In the genomic region with DNA sequence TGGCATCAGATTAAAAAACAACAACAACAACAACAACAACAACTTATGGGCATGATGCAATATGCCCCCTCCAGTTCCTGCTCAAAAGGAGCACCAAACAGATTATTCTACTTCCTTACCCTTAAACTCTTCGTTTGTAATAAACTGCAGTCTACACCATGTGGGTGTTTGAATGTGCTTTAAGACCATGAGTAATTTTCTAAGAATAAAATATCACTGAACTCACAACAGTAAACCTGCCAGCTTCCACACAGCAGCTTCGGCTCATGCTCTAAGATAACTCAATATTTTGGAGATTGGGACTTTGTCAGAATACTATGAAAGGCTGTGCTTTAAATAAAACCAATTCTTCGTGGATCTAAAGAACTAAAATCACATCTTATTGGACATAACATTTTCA, we compare ENCODE assay signal across 36 mouse cellular contexts. TPM values are rescaled to one million over a fixed set of nuclear protein-coding genes. Genes with fewer than 3 reads are reported as not detected.
"Had no signal": no experiment of that assay in that cellular context is flagged by ENCODE, and none has a peak within 500 bp of the region (broad histone marks: within the 10 kb centered on the region; RNA-seq: fewer than 3 reads in every experiment).

No protein-coding gene starts in this region.

- H3K27me3 ChIP-seq: heart, embryonic 12.5 days; heart, embryonic 13.5 days; heart, embryonic 15.5 days; hindbrain, embryonic 12.5 days; hindbrain, embryonic 15.5 days; intestine, embryonic 15.5 days; kidney, embryonic 15.5 days had no signal

- H3K27ac ChIP-seq: heart, embryonic 10.5 days; heart, embryonic 13.5 days; heart, embryonic 15.5 days; hindbrain, embryonic 10.5 days; hindbrain, embryonic 12.5 days; hindbrain, embryonic 14.5 days; hindbrain, embryonic 15.5 days; hindbrain, postnatal 0 days; intestine, embryonic 15.5 days; kidney, embryonic 15.5 days; kidney, postnatal 0 days; layer of hippocampus, adult 2 months; left cerebral cortex, adult 2 months had no signal

- H3K36me3 ChIP-seq: heart, embryonic 10.5 days; heart, embryonic 12.5 days; heart, embryonic 13.5 days; heart, embryonic 15.5 days; hindbrain, embryonic 10.5 days; hindbrain, embryonic 12.5 days; hindbrain, embryonic 15.5 days; intestine, embryonic 15.5 days; kidney, embryonic 15.5 days had no signal

- H3K4me1 ChIP-seq: heart, embryonic 10.5 days; heart, embryonic 12.5 days; heart, embryonic 13.5 days; heart, embryonic 15.5 days; hindbrain, embryonic 10.5 days; hindbrain, embryonic 12.5 days; intestine, embryonic 15.5 days; kidney, embryonic 15.5 days had no signal

- DNase-seq: heart, postnatal 10 days; heart, postnatal 14 days; heart, postnatal 36 days; heart, postnatal 4 days; kidney, adult 11 months; kidney, adult 18-20 months; kidney, adult 2 months; kidney, adult 8-10 months; kidney, adult 9 months; kidney, postnatal 10 days; kidney, postnatal 14 days; kidney, postnatal 25 days; kidney, postnatal 36 days; kidney, postnatal 4 days; layer of hippocampus, adult 9-11 months; layer of hippocampus, postnatal 36 days had no signal

- H3K4me3 ChIP-seq: heart, embryonic 10.5 days; heart, embryonic 12.5 days; heart, embryonic 13.5 days; heart, embryonic 15.5 days; hindbrain, embryonic 10.5 days; hindbrain, embryonic 12.5 days; hindbrain, embryonic 15.5 days; intestine, embryonic 15.5 days; kidney, embryonic 15.5 days; layer of hippocampus, adult 2 months; left cerebral cortex, adult 2 months had no signal

- H3K9ac ChIP-seq: heart, embryonic 12.5 days; heart, embryonic 13.5 days; heart, embryonic 15.5 days; hindbrain, embryonic 12.5 days; hindbrain, embryonic 14.5 days; hindbrain, embryonic 15.5 days; intestine, embryonic 15.5 days; kidney, embryonic 15.5 days had no signal

- H3K9me3 ChIP-seq: heart, embryonic 10.5 days; heart, embryonic 12.5 days; heart, embryonic 13.5 days; heart, embryonic 15.5 days; hindbrain, embryonic 10.5 days; hindbrain, embryonic 12.5 days; hindbrain, embryonic 15.5 days; intestine, embryonic 15.5 days; kidney, embryonic 15.5 days had no signal

- H3K4me2 ChIP-seq: heart, embryonic 11.5 days; heart, embryonic 12.5 days; heart, embryonic 13.5 days; heart, embryonic 15.5 days; hindbrain, embryonic 12.5 days; hindbrain, embryonic 14.5 days; hindbrain, embryonic 15.5 days; intestine, embryonic 15.5 days; kidney, embryonic 15.5 days had no signal

- ATAC-seq: hindbrain, embryonic 16.5 days; hindbrain, postnatal 0 days; inflammation-experienced regulatory T-cells, adult 6 months; intestine, embryonic 15.5 days; intestine, embryonic 16.5 days; intestine, postnatal 0 days had no signal

RNA-seq across cellular contexts. Expression of a gene that starts 32.2 kb away (rescaled TPM):
- polyA plus RNA-seq: heart, postnatal 0 days; inflammation-experienced regulatory T-cells, adult 6 months had no signal
